Mouse (Mus musculus): Measurements from ENCODE around the gene Hdac7.

DNA sequence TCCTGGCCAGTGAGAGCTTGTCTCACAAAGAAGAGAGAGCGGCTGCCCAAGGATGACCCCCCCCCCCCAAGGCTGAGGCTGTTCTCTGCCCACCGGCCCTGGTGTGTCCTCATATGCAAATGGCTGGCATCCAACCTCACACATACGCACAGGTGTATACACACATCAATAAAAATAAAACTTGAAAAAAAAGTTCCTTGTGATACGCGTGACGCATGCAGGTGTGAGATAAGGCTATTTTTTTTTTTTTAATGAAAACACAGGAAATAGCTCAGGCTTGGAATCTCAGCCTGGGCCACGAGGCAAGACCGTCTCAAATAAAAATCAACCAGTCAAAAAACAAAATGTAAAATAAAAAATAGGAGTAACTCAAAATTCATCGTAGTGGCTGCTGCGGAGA, 98.0 kb downstream of the Hdac7 start:
- TF ChIP-seq CTCF (IDR thresholded peaks at IDR 0.05; ENCODE audit: low read depth) (no peak), EP300 (IDR thresholded peaks at IDR 0.05; ENCODE audit: low read depth) (no peak)

Measured in liver, postnatal 0 days (tissue).